Mouse (Mus musculus) spleen, adult 2 months (tissue): ENCODE results near the gene Slc26a8.

Experiments
- CTCF ChIP-seq: fragments of 200-500 bp; IDR thresholded peaks from 2 replicates; pipeline ENCODE4 v1.5.1; 2011; ENCODE audit warnings: mild to moderate bottlenecking, inconsistent platforms; ENCODE audit not compliant: insufficient read depth, insufficient read length, insufficient replicate concordance; ENCODE audit errors: extremely low read depth
- POLR2A ChIP-seq: fragments of 200-500 bp; IDR thresholded peaks from 2 replicates; pipeline ENCODE4 v1.6.1; 2011; ENCODE audit warnings: low read depth, low read length, inconsistent platforms

DNA sequence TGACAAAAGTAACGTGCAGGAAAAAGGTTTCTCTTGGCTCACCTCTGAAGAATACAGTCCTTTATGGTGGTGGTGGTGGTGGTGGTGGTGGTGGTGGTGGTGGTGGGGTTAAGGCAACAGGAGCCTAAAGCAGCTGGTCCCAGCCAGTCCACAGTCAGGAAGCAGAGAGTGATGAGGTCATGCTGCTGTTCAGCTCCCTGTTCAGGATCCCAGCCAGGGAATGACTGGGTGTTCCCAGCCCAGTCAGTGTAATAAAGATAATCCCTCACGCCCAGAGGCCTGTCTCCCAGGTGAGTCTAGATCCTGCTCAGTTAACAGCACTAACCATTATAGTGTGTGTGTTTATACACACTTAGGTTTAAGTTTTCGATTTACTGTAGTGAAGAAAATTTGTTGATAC, 11.7 kb upstream of the Slc26a8 start:
- TF ChIP-seq CTCF = no peak
- no peak for TF ChIP-seq POLR2A
